Mouse (Mus musculus) cerebellum, postnatal 25 days (tissue): ENCODE data around the gene Fam198b.
A peak's percentile ranks its signal among the peaks of the same experiment; 100 is the strongest.

Source experiments
- DNase-seq, 2 experiments: peaks; one replicate each; pipeline ENCODE4 v3.0.0; 2021; ENCODE audit warnings: mixed read lengths in 2 of 2

Fam198b gene

GRCm38 (mm10) chr3:79884305-79884704 lies at the start of gene Fam198b:
TSS of gene Fam198b (plus strand) at chr3:79884533.
- DNase-seq: no peak

GRCm38 (mm10) chr3:79838751-79839150 lies 45.6 kb upstream of the Fam198b start:
- peak; percentile 41 to 68 for DNase-seq

GRCm38 (mm10) chr3:79841475-79841874 lies 42.9 kb upstream of the Fam198b start:
- no peak for DNase-seq

- DNase-seq: peak in 1 of 2 experiments; percentile 58
Observed at GRCm38 (mm10) chr3:79842165-79842564, 42.2 kb upstream of the Fam198b start.

GRCm38 (mm10) chr3:79842616-79843016 lies 41.7 kb upstream of the Fam198b start:
- peak; percentile 79 to 80 for DNase-seq

GRCm38 (mm10) chr3:79843999-79844398 lies 40.3 kb upstream of the Fam198b start:
- DNase-seq: no peak

GRCm38 (mm10) chr3:79846633-79847032 lies 37.7 kb upstream of the Fam198b start:
- DNase-seq: no peak

- DNase-seq: no peak
Observed at GRCm38 (mm10) chr3:79848841-79849240, 35.5 kb upstream of the Fam198b start.

- DNase-seq: no peak
Observed at GRCm38 (mm10) chr3:79849621-79850020, 34.7 kb upstream of the Fam198b start.

GRCm38 (mm10) chr3:79850656-79851055 lies 33.7 kb upstream of the Fam198b start:
- no peak for DNase-seq

- DNase-seq: no peak
Observed at GRCm38 (mm10) chr3:79852108-79852507, 32.2 kb upstream of the Fam198b start.

GRCm38 (mm10) chr3:79852654-79853166 lies 31.6 kb upstream of the Fam198b start, which contains the start of gene Tmem144:
TSS of gene Tmem144 (minus strand) at chr3:79852773.
- no peak for DNase-seq

- no peak for DNase-seq
Observed at GRCm38 (mm10) chr3:79857780-79858179, 26.6 kb upstream of the Fam198b start.

- no peak for DNase-seq
Observed at GRCm38 (mm10) chr3:79858221-79858620, 26.1 kb upstream of the Fam198b start.

GRCm38 (mm10) chr3:79864824-79865223 lies 19.5 kb upstream of the Fam198b start:
- DNase-seq: no peak

- DNase-seq: peak; percentile 34 to 64
Observed at GRCm38 (mm10) chr3:79866089-79866488, 18.2 kb upstream of the Fam198b start.

GRCm38 (mm10) chr3:79866526-79866925 lies 17.8 kb upstream of the Fam198b start:
- no peak for DNase-seq

- no peak for DNase-seq
Observed at GRCm38 (mm10) chr3:79867121-79867709, 17.1 kb upstream of the Fam198b start.

GRCm38 (mm10) chr3:79875471-79875870 lies 8.9 kb upstream of the Fam198b start:
- DNase-seq: no peak

GRCm38 (mm10) chr3:79878350-79878749 lies 6.0 kb upstream of the Fam198b start:
- DNase-seq: no peak

- DNase-seq: no peak
Observed at GRCm38 (mm10) chr3:79879246-79879645, 5.1 kb upstream of the Fam198b start.

GRCm38 (mm10) chr3:79881645-79882044 lies 2.7 kb upstream of the Fam198b start:
- no peak for DNase-seq

- DNase-seq: peak; percentile 51 to 76
Observed at GRCm38 (mm10) chr3:79883092-79883491, 1.2 kb upstream of the Fam198b start.

GRCm38 (mm10) chr3:79884761-79885189 lies 442 bp downstream of the Fam198b start:
- peak in 1 of 2 experiments; percentile 51 for DNase-seq
